Mouse (Mus musculus): ENCODE data around the gene Slc25a15. TPM values are rescaled to one million over a fixed set of nuclear protein-coding genes. Genes with fewer than 3 reads are reported as not detected.

The Slc25a15 gene
- 8.0 and 8.3 TPM in 2 replicates for polyA plus RNA-seq (2015; fragmentation: Nextera tagmentation; extraction: Ambion mirVana)

GRCm38 (mm10) chr8:22398142-22398951 is at the start of gene Slc25a15:
Gene Slc25a15, minus strand, starts transcription at chr8:22398597.

GRCm38 (mm10) chr8:22411282-22411702 is 12.9 kb upstream of the Slc25a15 start, which contains the start of gene Mrps31:
Gene Mrps31, plus strand, starts transcription at chr8:22411361.

Other genes starting within 250 kb of the Slc25a15 start
- gene Nek3, start 232.2 kb downstream of the Slc25a15 start, polyA plus RNA-seq (2015; fragmentation: Nextera tagmentation; extraction: Ambion mirVana), result 5.3 and 5.8 TPM in 2 replicates
- 7.7 and 9.5 TPM in 2 replicates for gene Ckap2, start 212.8 kb downstream of the Slc25a15 start, polyA plus RNA-seq (2015; fragmentation: Nextera tagmentation; extraction: Ambion mirVana)
- gene Vps36, start 205.8 kb downstream of the Slc25a15 start, polyA plus RNA-seq (2015; fragmentation: Nextera tagmentation; extraction: Ambion mirVana), result 38.9 and 40.4 TPM in 2 replicates
- gene Thsd1, start 171.3 kb downstream of the Slc25a15 start, polyA plus RNA-seq (2015; fragmentation: Nextera tagmentation; extraction: Ambion mirVana), result 5.8 and 6.4 TPM in 2 replicates
- not detected in 2 replicates for gene Tpte, start 115.2 kb downstream of the Slc25a15 start, polyA plus RNA-seq (2015; fragmentation: Nextera tagmentation; extraction: Ambion mirVana)
- gene Mrps31, start 12.8 kb upstream of the Slc25a15 start, polyA plus RNA-seq (2015; fragmentation: Nextera tagmentation; extraction: Ambion mirVana), result 35.0 and 37.3 TPM in 2 replicates